Mouse (Mus musculus) liver, embryonic 11.5 days (tissue): ENCODE measurements at regions not wholly inside any gene's neighbourhood (a gene's known extent, or its start where the extent isn't known, plus 50 kb on each side); places are given as distances from the start of the nearest gene placed in this dataset.

Source experiments
- ATAC-seq: fragments of 200-750 bp; cut with Nextera tagmentation; replicated peaks from 2 replicates; pipeline ENCODE4 v1.8.0; 2017; ENCODE audit warnings: moderate number of reproducible peaks, mild to moderate bottlenecking, moderate TSS enrichment, moderate library complexity; ENCODE audit not compliant: low FRiP score
- DNase-seq: peaks from one replicate; pipeline ENCODE4 v3.0.0-alpha.2; 2017; ENCODE audit warnings: low spot score
- H3K27ac ChIP-seq: fragments of 300-500 bp; sonication (generic); 2 replicates; pipeline ENCODE4 v1.5.1; 2014; ENCODE audit warnings: mild to moderate bottlenecking, low read depth, low read length, control low read depth
- H3K27me3 ChIP-seq: fragments of 300-500 bp; sonication (generic); replicated peaks from 2 replicates; pipeline ENCODE4 v1.6.1; 2014; ENCODE audit warnings: low read length, mixed read lengths; ENCODE audit not compliant: control insufficient read depth, insufficient read depth
- H3K36me3 ChIP-seq: fragments of 300-500 bp; sonication (generic); 2 replicates; pipeline ENCODE4 v1.6.1; 2014; ENCODE audit warnings: mild to moderate bottlenecking, low read length, moderate library complexity, mixed read lengths; ENCODE audit not compliant: control insufficient read depth, insufficient read depth
- H3K4me1 ChIP-seq: fragments of 300-500 bp; sonication (generic); replicated peaks from 2 replicates; pipeline ENCODE4 v1.6.1; 2014; ENCODE audit warnings: low read length, mixed read lengths; ENCODE audit not compliant: control insufficient read depth, insufficient read depth
- H3K4me2 ChIP-seq: fragments of 300-500 bp; sonication (generic); 2 replicates; pipeline ENCODE4 v1.6.1; 2014; ENCODE audit warnings: mild to moderate bottlenecking, control low read depth, moderate library complexity
- H3K4me3 ChIP-seq: fragments of 300-500 bp; sonication (generic); 2 replicates; pipeline ENCODE4 v1.5.1; 2014; ENCODE audit warnings: low read depth, low read length, control low read depth
- H3K9ac ChIP-seq: fragments of 300-500 bp; sonication (generic); 2 replicates; pipeline ENCODE4 v1.6.1; 2014; ENCODE audit warnings: low read depth, low read length, control low read depth
- H3K9me3 ChIP-seq: fragments of 300-500 bp; sonication (generic); 2 replicates; pipeline ENCODE4 v1.6.1; 2016; ENCODE audit warnings: low read length, inconsistent platforms, mixed read lengths; ENCODE audit not compliant: control insufficient read depth
- WGBS: fragments of 180-500 bp; shearing (Covaris S2); extraction: QIAGEN DNeasy Blood & Tissue Kit; methylation state at CpG from one replicate; pipeline ENCODE4 v1.1.7; 2014; 5-methylcytosine and 5-hydroxymethylcytosine counted together

GRCm38 (mm10) chr4:53316796-53317452 is 123.3 kb upstream of the Slc44a1 start:
- Histone ChIP-seq H3K36me3 (no peaks in the 10 kb centered on the region), H3K9me3 (no peaks in the 10 kb centered on the region), H3K27me3 (no peaks in the 10 kb centered on the region), H3K4me1 (no peaks in the 10 kb centered on the region; the same call in 1 of the 2 replicates), H3K9ac (no peak overlapping the region), H3K27ac (no peak overlapping the region), H3K4me3 (no peak overlapping the region), H3K4me2 (no peak overlapping the region)
- WGBS: 86% methylated on average over 14 of the region's 14 CpGs
- DNase-seq: no peak
- ATAC-seq: no peak

- Histone ChIP-seq H3K9me3 (no peaks in the 10 kb centered on the region), H3K36me3 (no peaks in the 10 kb centered on the region), H3K4me2 (no peak overlapping the region), H3K27me3 (no peaks in the 10 kb centered on the region), H3K9ac (no peak overlapping the region), H3K4me3 (no peak overlapping the region), H3K4me1 (no peaks in the 10 kb centered on the region; the same call in 1 of the 2 replicates), H3K27ac (no peak overlapping the region)
- DNase-seq (no peak), ATAC-seq (no peak)
- 80% methylated on average over 13 of the region's 13 CpGs for whole genome bisulfite sequencing
These were observed 124.1 kb upstream of the Slc44a1 start for GRCm38 (mm10) chr4:53315876-53316762.

GRCm38 (mm10) chr4:53315121-53315875 is 124.9 kb upstream of the Slc44a1 start:
- no peak overlapping the region for H3K4me2 ChIP-seq
- DNase-seq: no peak
- no peaks in the 10 kb centered on the region for H3K9me3 ChIP-seq
- 78% methylated on average over 7 of the region's 7 CpGs for WGBS
- no peaks in the 10 kb centered on the region for H3K36me3 ChIP-seq
- no peak overlapping the region for H3K27ac ChIP-seq
- H3K4me3 ChIP-seq: no peak overlapping the region
- no peaks in the 10 kb centered on the region; the same call in 1 of the 2 replicates for H3K4me1 ChIP-seq
- no peaks in the 10 kb centered on the region for H3K27me3 ChIP-seq
- ATAC-seq: no peak
- no peak overlapping the region for H3K9ac ChIP-seq

GRCm38 (mm10) chr4:53314076-53314475 is 126.1 kb upstream of the Slc44a1 start:
- ATAC-seq (no peak), DNase-seq (no peak)
- WGBS: 89% methylated on average over 8 of the region's 8 CpGs
- H3K36me3 ChIP-seq: no peaks in the 10 kb centered on the region
- H3K4me3 ChIP-seq: no peak overlapping the region
- no peak overlapping the region for H3K27ac ChIP-seq
- no peaks in the 10 kb centered on the region for H3K27me3 ChIP-seq
- H3K4me1 ChIP-seq: no peaks in the 10 kb centered on the region; the same call in 1 of the 2 replicates
- H3K4me2 ChIP-seq: no peak overlapping the region
- no peak overlapping the region for H3K9ac ChIP-seq
- no peaks in the 10 kb centered on the region for H3K9me3 ChIP-seq

GRCm38 (mm10) chr4:53307121-53307520 is 133.1 kb upstream of the Slc44a1 start:
- Histone ChIP-seq H3K27me3 (no peaks in the 10 kb centered on the region), H3K9ac (no peak overlapping the region), H3K9me3 (no peaks in the 10 kb centered on the region), H3K27ac (no peak overlapping the region), H3K4me1 (no peaks in the 10 kb centered on the region), H3K4me2 (no peak overlapping the region), H3K4me3 (no peak overlapping the region), H3K36me3 (no peaks in the 10 kb centered on the region)
- ATAC-seq (no peak), DNase-seq (no peak)
- 58% methylated on average over 4 of the region's 4 CpGs for WGBS

GRCm38 (mm10) chr4:53304782-53305385 is 135.3 kb upstream of the Slc44a1 start:
- no peak for DNase-seq
- no peak overlapping the region for H3K4me2 ChIP-seq
- H3K4me3 ChIP-seq: no peak overlapping the region
- no peak for ATAC-seq
- WGBS: 87% methylated on average over 4 of the region's 4 CpGs
- no peaks in the 10 kb centered on the region for H3K27me3 ChIP-seq
- no peak overlapping the region for H3K9ac ChIP-seq
- H3K27ac ChIP-seq: no peak overlapping the region
- H3K9me3 ChIP-seq: no peaks in the 10 kb centered on the region
- no peaks in the 10 kb centered on the region for H3K36me3 ChIP-seq
- H3K4me1 ChIP-seq: no peaks in the 10 kb centered on the region

GRCm38 (mm10) chr4:53304290-53304654 is 135.9 kb upstream of the Slc44a1 start:
- WGBS: 73% methylated on average over 2 of the region's 2 CpGs
- no peaks in the 10 kb centered on the region for H3K4me1 ChIP-seq
- H3K9me3 ChIP-seq: no peaks in the 10 kb centered on the region
- H3K27ac ChIP-seq: no peak overlapping the region
- no peak overlapping the region for H3K4me2 ChIP-seq
- H3K27me3 ChIP-seq: no peaks in the 10 kb centered on the region
- H3K4me3 ChIP-seq: no peak overlapping the region
- ATAC-seq (no peak), DNase-seq (no peak)
- no peaks in the 10 kb centered on the region for H3K36me3 ChIP-seq
- no peak overlapping the region for H3K9ac ChIP-seq

- WGBS: 57% methylated on average over 4 of the region's 4 CpGs
- Histone ChIP-seq H3K4me2 (no peak overlapping the region), H3K27ac (no peak overlapping the region), H3K36me3 (no peaks in the 10 kb centered on the region), H3K4me3 (no peak overlapping the region), H3K27me3 (no peaks in the 10 kb centered on the region), H3K9me3 (no peaks in the 10 kb centered on the region), H3K9ac (no peak overlapping the region), H3K4me1 (no peaks in the 10 kb centered on the region)
- ATAC-seq: no peak
- DNase-seq: no peak
These were observed 136.5 kb upstream of the Slc44a1 start for GRCm38 (mm10) chr4:53303621-53304289.
